Mouse (Mus musculus) limb, embryonic 11.5 days (tissue): ENCODE data around the gene Tecpr2. TPM values are rescaled to one million over a fixed set of nuclear protein-coding genes. Genes with fewer than 3 reads are reported as not detected.

Source experiments
- ATAC-seq: fragments of 200-750 bp; cut with Nextera tagmentation; 2 replicates; pipeline ENCODE4 v1.8.0; 2017; ENCODE audit warnings: low read depth; ENCODE audit not compliant: insufficient number of reproducible peaks, low FRiP score, low TSS enrichment
- DNase-seq: peaks from one replicate; pipeline ENCODE4 v3.0.0-alpha.2; 2015; ENCODE audit warnings: low spot score
- H3K27ac ChIP-seq: fragments of 300-500 bp; sonication (generic); replicated peaks from 2 replicates; pipeline ENCODE4 v1.5.1; 2014; ENCODE audit warnings: low read depth, mild to moderate bottlenecking, low read length
- H3K27me3 ChIP-seq: fragments of 300-500 bp; sonication (generic); 2 replicates; pipeline ENCODE4 v1.6.1; 2014; ENCODE audit warnings: mild to moderate bottlenecking, low read length, mixed read lengths; ENCODE audit not compliant: control insufficient read depth, insufficient read depth
- H3K36me3 ChIP-seq: fragments of 300-500 bp; sonication (generic); 2 replicates; pipeline ENCODE4 v1.6.1; 2014; ENCODE audit warnings: mild to moderate bottlenecking, low read length, moderate library complexity, mixed read lengths; ENCODE audit not compliant: control insufficient read depth, insufficient read depth
- H3K4me1 ChIP-seq: fragments of 300-500 bp; sonication (generic); 2 replicates; pipeline ENCODE4 v1.6.1; 2014; ENCODE audit warnings: low read length, mixed read lengths; ENCODE audit not compliant: control insufficient read depth, insufficient read depth
- H3K4me2 ChIP-seq: fragments of 300-500 bp; sonication (generic); 2 replicates; pipeline ENCODE4 v1.6.1; 2014; ENCODE audit warnings: low read depth, mild to moderate bottlenecking, moderate library complexity; ENCODE audit not compliant: severe bottlenecking
- H3K4me3 ChIP-seq: fragments of 300-500 bp; sonication (generic); 2 replicates; pipeline ENCODE4 v1.5.1; 2014; ENCODE audit warnings: low read depth, low read length
- H3K9ac ChIP-seq: fragments of 300-500 bp; sonication (generic); 2 replicates; pipeline ENCODE4 v1.6.1; 2014; ENCODE audit warnings: mild to moderate bottlenecking, low read length
- H3K9me3 ChIP-seq: fragments of 300-500 bp; sonication (generic); 2 replicates; pipeline ENCODE4 v1.6.1; 2016; ENCODE audit warnings: low read length; ENCODE audit not compliant: control insufficient read depth
- WGBS: fragments of 180-500 bp; shearing (Covaris S2); extraction: QIAGEN DNeasy Blood & Tissue Kit; methylation state at CpG from one replicate; pipeline ENCODE4 v1.1.7; 2014; 5-methylcytosine and 5-hydroxymethylcytosine counted together
- polyA plus RNA-seq: library from polyadenylated mRNA; unstranded; fragments of >200 nt; fragmentation: Nextera tagmentation; extraction: Ambion mirVana; gene quantifications from 2 replicates; pipeline ENCODE4 v1.2.1, GENCODE M21; 2014

The Tecpr2 gene
- polyA plus RNA-seq, 1 experiment from 2014 or later = 4.2 TPM

DNA sequence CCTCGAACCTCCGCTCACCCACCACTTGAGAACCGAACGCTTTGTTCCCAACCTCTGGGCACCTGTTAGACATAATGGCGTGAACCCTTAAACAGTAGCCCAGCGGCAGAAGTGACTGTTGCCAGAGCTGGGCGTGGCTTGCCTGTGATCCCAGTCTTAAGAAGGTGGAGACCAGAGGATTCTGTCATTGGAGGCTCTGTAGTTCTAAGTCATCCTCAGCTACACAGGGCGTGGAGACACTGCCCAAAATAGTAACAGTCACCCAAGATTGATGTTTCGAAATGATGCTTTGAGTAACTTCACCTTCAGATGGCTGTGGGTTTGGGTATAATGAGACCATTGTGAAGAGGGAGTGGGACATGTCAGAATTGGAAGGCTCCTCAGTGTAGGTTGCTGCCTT, 115.1 kb downstream of the Tecpr2 start:
- WGBS = 78% methylated on average over 9 of the region's 9 CpGs
- no peak overlapping the region for H3K4me3 ChIP-seq
- H3K27me3 ChIP-seq = no peaks in the 10 kb centered on the region
- H3K9ac ChIP-seq = no peak overlapping the region
- H3K9me3 ChIP-seq = no peaks in the 10 kb centered on the region
- no peak overlapping the region for H3K27ac ChIP-seq
- no peak for DNase-seq
- 0 out of 2 replicates have a peak, but pooled peaks cover 4% of the 10 kb centered on the region for H3K4me1 ChIP-seq
- no peaks in the 10 kb centered on the region for H3K36me3 ChIP-seq
- no peak overlapping the region for H3K4me2 ChIP-seq
- no peak for ATAC-seq

GRCm38 (mm10) chr12:111005803-111006202, 116.7 kb downstream of the Tecpr2 start:
- Histone ChIP-seq H3K27me3 (no peaks in the 10 kb centered on the region), H3K27ac (no peak overlapping the region), H3K4me3 (no peak overlapping the region), H3K36me3 (no peaks in the 10 kb centered on the region), H3K9ac (no peak overlapping the region), H3K4me2 (no peak overlapping the region), H3K9me3 (no peaks in the 10 kb centered on the region), H3K4me1 (0 out of 2 replicates have a peak, but pooled peaks cover 4% of the 10 kb centered on the region)
- WGBS = 69% methylated on average over 6 of the region's 6 CpGs
- DNase-seq (no peak), ATAC-seq (0 out of 2 replicates have a peak, but pooled peaks have one; percentile 44)

DNA sequence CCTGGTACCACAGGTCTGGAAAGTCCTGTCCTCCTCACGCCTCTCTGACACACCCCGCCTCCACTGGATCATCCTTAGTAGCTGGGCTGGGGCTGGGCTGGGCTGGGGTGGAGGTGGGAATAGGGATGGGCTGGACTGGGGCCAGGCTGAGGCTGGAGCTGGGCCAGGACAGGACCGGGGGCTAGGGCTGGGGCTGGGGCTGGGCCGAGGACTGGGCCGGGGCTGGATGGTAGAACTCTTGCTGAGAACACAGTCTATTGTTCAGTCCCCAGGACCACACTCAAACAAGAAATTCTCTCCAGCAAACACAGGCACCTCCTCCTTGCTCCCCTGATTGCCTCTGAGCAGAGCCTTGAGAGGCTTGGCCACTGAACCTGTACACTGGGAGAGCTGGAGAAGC, 117.3 kb downstream of the Tecpr2 start:
- Histone ChIP-seq H3K9me3 (no peaks in the 10 kb centered on the region), H3K9ac (0 out of 2 replicates have a peak overlapping the region, but pooled peaks have one; percentile 34), H3K27me3 (no peaks in the 10 kb centered on the region), H3K4me1 (0 out of 2 replicates have a peak, but pooled peaks cover 4% of the 10 kb centered on the region), H3K4me3 (no peak overlapping the region), H3K4me2 (no peak overlapping the region), H3K27ac (no peak overlapping the region), H3K36me3 (no peaks in the 10 kb centered on the region)
- DNase-seq (no peak), ATAC-seq (no peak)
- 78% methylated on average over 5 of the region's 5 CpGs for WGBS

GRCm38 (mm10) chr12:111007134-111008103, 118.4 kb downstream of the Tecpr2 start:
- Histone ChIP-seq H3K36me3 (no peaks in the 10 kb centered on the region), H3K4me2 (no peak overlapping the region), H3K4me3 (no peak overlapping the region), H3K4me1 (0 out of 2 replicates have a peak, but pooled peaks cover 4% of the 10 kb centered on the region), H3K9me3 (no peaks in the 10 kb centered on the region), H3K9ac (no peak overlapping the region), H3K27ac (no peak overlapping the region), H3K27me3 (no peaks in the 10 kb centered on the region)
- 76% methylated on average over 14 of the region's 14 CpGs for WGBS
- ATAC-seq (no peak), DNase-seq (no peak)

- no peak overlapping the region for H3K27ac ChIP-seq
- no peak for ATAC-seq
- H3K27me3 ChIP-seq = no peaks in the 10 kb centered on the region
These were observed 119.7 kb downstream of the Tecpr2 start for GRCm38 (mm10) chr12:111008500-111009490.

GRCm38 (mm10) chr12:111009615-111010257, 120.7 kb downstream of the Tecpr2 start:
- H3K27ac ChIP-seq = no peak overlapping the region
- ATAC-seq = no peak
- 80% methylated on average over 6 of the region's 6 CpGs for WGBS
- H3K4me2 ChIP-seq = no peak overlapping the region
- DNase-seq = no peak
- H3K4me3 ChIP-seq = no peak overlapping the region
- H3K27me3 ChIP-seq = no peaks in the 10 kb centered on the region
- no peaks in the 10 kb centered on the region for H3K9me3 ChIP-seq
- no peaks in the 10 kb centered on the region for H3K36me3 ChIP-seq
- H3K4me1 ChIP-seq = 0 out of 2 replicates have a peak, but pooled peaks cover 4% of the 10 kb centered on the region
- H3K9ac ChIP-seq = no peak overlapping the region

More at GRCm38 (mm10) chr12:111008500-111009490, 119.7 kb downstream of the Tecpr2 start:
- WGBS = 73% methylated on average over 11 of the region's 11 CpGs
- Histone ChIP-seq H3K4me1 (0 out of 2 replicates have a peak, but pooled peaks cover 4% of the 10 kb centered on the region), H3K9me3 (no peaks in the 10 kb centered on the region), H3K4me2 (no peak overlapping the region), H3K36me3 (no peaks in the 10 kb centered on the region), H3K9ac (no peak overlapping the region), H3K4me3 (no peak overlapping the region)
- no peak for DNase-seq

DNA sequence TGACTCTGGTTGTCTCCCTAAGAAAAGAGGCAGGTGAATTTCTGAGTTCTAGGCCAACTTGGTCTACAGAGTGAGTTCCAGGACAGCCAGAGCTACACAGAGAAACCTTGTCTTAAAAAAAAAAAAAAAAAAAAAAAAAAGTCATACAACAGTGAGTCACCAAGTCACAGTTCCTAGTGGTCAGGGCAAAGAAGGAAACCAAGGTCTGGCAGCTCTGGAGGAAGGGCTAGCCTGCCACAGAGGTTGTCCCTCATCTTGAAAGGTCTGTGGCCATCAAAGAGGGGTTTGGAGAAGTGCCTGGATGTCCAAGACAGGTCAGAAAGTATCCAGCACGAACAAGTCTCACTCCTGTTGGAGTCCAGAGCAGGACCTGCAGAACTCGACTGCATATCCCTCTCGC, 127.7 kb downstream of the Tecpr2 start:
- 80% methylated on average over 3 of the region's 3 CpGs for WGBS
- Histone ChIP-seq H3K27ac (no peak overlapping the region), H3K4me2 (no peak overlapping the region), H3K9me3 (no peaks in the 10 kb centered on the region), H3K36me3 (no peaks in the 10 kb centered on the region), H3K4me3 (no peak overlapping the region), H3K4me1 (no peaks in the 10 kb centered on the region), H3K9ac (no peak overlapping the region), H3K27me3 (no peaks in the 10 kb centered on the region)
- ATAC-seq = no peak
- DNase-seq = no peak
